Mouse (Mus musculus): Measurements from ENCODE around the gene Rpl26. TPM values are rescaled to one million over a fixed set of nuclear protein-coding genes. Genes with fewer than 3 reads are reported as not detected.

Gene Rpl26
- polyA plus RNA-seq (2012; rRNA removed), result 1,030 and 1,365 TPM in 2 replicates

DNA sequence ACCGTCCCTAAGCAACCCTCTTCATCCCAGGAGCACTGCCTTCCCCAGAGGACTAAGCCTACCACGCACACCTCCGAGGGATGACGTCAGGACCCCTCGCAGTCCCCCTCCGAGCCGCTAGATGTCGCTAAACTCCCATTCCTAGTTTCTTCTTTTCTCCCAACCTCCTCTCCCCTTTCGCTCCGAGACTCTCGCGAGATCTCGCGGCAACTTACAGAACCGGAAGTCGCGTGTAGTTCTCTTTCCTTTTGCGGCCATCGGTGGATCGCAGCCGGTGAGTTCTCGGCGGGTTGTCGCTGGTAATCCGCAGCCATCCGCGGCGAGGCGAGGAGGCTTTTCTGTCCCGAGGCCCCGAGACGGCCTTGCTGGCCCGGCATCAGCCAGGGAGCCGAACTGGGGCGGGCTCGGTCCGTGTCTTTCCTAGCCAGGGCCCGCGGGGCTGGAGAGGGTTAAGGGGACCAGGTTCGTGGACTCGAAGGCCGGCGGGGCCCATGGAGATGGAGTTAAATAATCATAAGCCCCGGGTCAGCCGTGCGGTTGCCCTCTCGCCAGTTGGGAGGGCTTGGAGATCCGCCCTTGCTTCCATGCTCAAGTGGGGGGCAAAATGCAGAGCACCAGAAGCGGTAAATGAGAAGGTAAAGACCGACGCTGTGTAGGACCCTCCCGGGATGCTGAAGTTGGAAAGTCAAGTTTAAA lies at the start of gene Rpl26:
TSS of gene Rpl26 (plus strand) at position 233 of the 696 bp plus-strand sequence.

DNA sequence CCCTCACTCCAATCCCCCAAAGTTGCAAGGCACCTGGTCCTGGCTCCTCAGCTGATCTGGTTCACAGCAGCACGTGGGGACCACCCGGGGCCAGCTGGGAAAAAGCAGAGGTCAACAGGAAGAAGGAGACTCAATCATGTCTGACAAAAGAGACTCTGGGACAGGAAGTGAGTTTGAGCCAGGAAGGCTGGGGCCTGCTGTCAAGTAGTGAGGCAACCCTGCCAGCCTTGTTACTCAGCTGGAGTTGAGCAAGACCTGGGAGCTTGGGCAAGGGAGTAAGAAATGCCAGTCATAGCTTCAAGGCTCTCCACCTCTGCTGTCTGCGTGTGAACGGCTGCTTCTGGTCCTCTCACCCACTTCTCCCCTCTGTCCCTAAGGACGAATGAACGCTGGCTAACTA lies 29.6 kb upstream of the Rpl26 start, which contains the start of gene Ndel1:
TSS of gene Ndel1 (minus strand) at position 111 of the 400 bp plus-strand sequence.

GRCm38 (mm10) chr11:68888253-68888652 lies 13.1 kb upstream of the Rpl26 start, which contains the start of gene Rnf222:
Rnf222 (plus strand) TSS chr11:68888553.

GRCm38 (mm10) chr11:68926981-68927380 lies 25.6 kb downstream of the Rpl26 start, which contains the start of gene Odf4:
Odf4 (minus strand) TSS chr11:68927081.

Other genes with a start within 250 kb of the Rpl26 start
- 79.8 and 86.5 TPM in 2 replicates for gene Myh10, start 210.0 kb upstream of the Rpl26 start, polyA plus RNA-seq (2012; rRNA removed)
- 104 and 124 TPM in 2 replicates for gene Ndel1, start 29.7 kb upstream of the Rpl26 start, polyA plus RNA-seq (2012; rRNA removed)
- 0.03 and 0.21 TPM in 2 replicates for gene Rnf222, start 13.0 kb upstream of the Rpl26 start, polyA plus RNA-seq (2012; rRNA removed)
- not detected in 2 replicates for gene Odf4, start 25.5 kb downstream of the Rpl26 start, polyA plus RNA-seq (2012; rRNA removed)
- gene Arhgef15, start 55.9 kb downstream of the Rpl26 start, polyA plus RNA-seq (2012; rRNA removed), result 53.3 and 59.5 TPM in 2 replicates
- 94.0 and 117 TPM in 2 replicates for gene Slc25a35, start 66.5 kb downstream of the Rpl26 start, polyA plus RNA-seq (2012; rRNA removed)
- 31.8 and 49.9 TPM in 2 replicates for gene Rangrf, start 73.6 kb downstream of the Rpl26 start, polyA plus RNA-seq (2012; rRNA removed)
- gene Pfas, start 106.9 kb downstream of the Rpl26 start, polyA plus RNA-seq (2012; rRNA removed), result 27.2 and 30.6 TPM in 2 replicates
- gene Ctc1, start 114.3 kb downstream of the Rpl26 start, polyA plus RNA-seq (2012; rRNA removed), result 69.9 and 84.4 TPM in 2 replicates
- gene Aurkb, start 144.1 kb downstream of the Rpl26 start, polyA plus RNA-seq (2012; rRNA removed), result 35.2 and 55.8 TPM in 2 replicates
- gene Borcs6, start 158.1 kb downstream of the Rpl26 start, polyA plus RNA-seq (2012; rRNA removed), result 26.9 and 29.6 TPM in 2 replicates
- 60.2 and 98.0 TPM in 2 replicates for gene Tmem107, start 169.2 kb downstream of the Rpl26 start, polyA plus RNA-seq (2012; rRNA removed)
- 128 and 221 TPM in 2 replicates for gene Vamp2, start 186.9 kb downstream of the Rpl26 start, polyA plus RNA-seq (2012; rRNA removed)
- 25.2 and 31.5 TPM in 2 replicates for gene Per1, start 193.6 kb downstream of the Rpl26 start, polyA plus RNA-seq (2012; rRNA removed)
- 0.83 and 1.5 TPM in 2 replicates for gene Hes7, start 218.8 kb downstream of the Rpl26 start, polyA plus RNA-seq (2012; rRNA removed)
- 1.4 TPM in 2 replicates for gene 9130213A22Rik, start 221.0 kb downstream of the Rpl26 start, polyA plus RNA-seq (2012; rRNA removed)
- 2.8 and 7.0 TPM in 2 replicates for gene Aloxe3, start 224.3 kb downstream of the Rpl26 start, polyA plus RNA-seq (2012; rRNA removed)